Mouse (Mus musculus) cortical plate, adult 2 months (tissue): ENCODE data around the gene Gm10112. TPM values are rescaled to one million over a fixed set of nuclear protein-coding genes. Genes with fewer than 3 reads are reported as not detected.

Experiments used
- H3K27ac ChIP-seq: fragments of 200-500 bp; 2 replicates; pipeline ENCODE4 v1.5.1; 2012; ENCODE audit warnings: low read length, control low read depth, inconsistent platforms; ENCODE audit not compliant: insufficient read depth
- H3K4me1 ChIP-seq: fragments of 200-500 bp; 2 replicates; pipeline ENCODE4 v1.6.1; 2011; ENCODE audit warnings: low read length; ENCODE audit not compliant: control insufficient read depth, insufficient read depth
- H3K4me3 ChIP-seq: fragments of 200-500 bp; 2 replicates; pipeline ENCODE4 v1.5.1; 2011; ENCODE audit warnings: mild to moderate bottlenecking, low read length, control low read depth; ENCODE audit not compliant: insufficient read depth
- CTCF ChIP-seq: fragments of 200-500 bp; IDR thresholded peaks from 2 replicates; pipeline ENCODE4 v1.5.1; 2011; ENCODE audit warnings: mild to moderate bottlenecking, control low read depth, low read length; ENCODE audit not compliant: insufficient read depth; ENCODE audit errors: extremely low read depth
- POLR2A ChIP-seq: fragments of 200-500 bp; IDR thresholded peaks from 2 replicates; pipeline ENCODE4 v1.6.1; 2011; ENCODE audit warnings: mild to moderate bottlenecking, low read length, control low read depth; ENCODE audit not compliant: insufficient read depth; ENCODE audit errors: extremely low read depth
- polyA plus RNA-seq: library from polyadenylated mRNA; depleted of rRNA; stranded (reverse); fragments of >200 nt; gene quantifications from 2 replicates; pipeline ENCODE4 v1.2.3, GENCODE M21; 2012; rRNA removed

Gm10112 gene
- not detected in 2 replicates for polyA plus RNA-seq

GRCm38 (mm10) chrX:111168040-111168439, at the start of gene Gm10112:
Gm10112 (plus strand) TSS chrX:111168340.
- Histone ChIP-seq H3K4me1 (no peaks in the 10 kb centered on the region), H3K4me3 (no peak within 1 kb of the TSS), H3K27ac (no peak within 1 kb of the TSS)
- TF ChIP-seq POLR2A (no peak), CTCF (no peak)

- H3K4me3 ChIP-seq = no peak overlapping the region
- H3K27ac ChIP-seq = no peak overlapping the region
- TF ChIP-seq POLR2A (no peak), CTCF (no peak)
- no peaks in the 10 kb centered on the region for H3K4me1 ChIP-seq
Observed at GRCm38 (mm10) chrX:111189574-111189973, 21.4 kb downstream of the Gm10112 start.

GRCm38 (mm10) chrX:111196376-111196775, 28.2 kb downstream of the Gm10112 start:
- H3K27ac ChIP-seq = no peak overlapping the region
- no peaks in the 10 kb centered on the region for H3K4me1 ChIP-seq
- no peak overlapping the region for H3K4me3 ChIP-seq
- TF ChIP-seq CTCF (0 out of 2 replicates have a peak, but pooled peaks have one; percentile 3), POLR2A (no peak)

- H3K4me3 ChIP-seq = no peak overlapping the region
- TF ChIP-seq CTCF = peak; percentile 26; the same call in 1 of the 2 replicates
- TF ChIP-seq POLR2A = no peak
Observed at GRCm38 (mm10) chrX:111210225-111210624, 42.1 kb downstream of the Gm10112 start.

More at GRCm38 (mm10) chrX:111210225-111210624, 42.1 kb downstream of the Gm10112 start:
- Histone ChIP-seq H3K4me1 (no peaks in the 10 kb centered on the region), H3K27ac (no peak overlapping the region)

Other genes with a start within 250 kb of the Gm10112 start
- gene Cylc1, start 57.9 kb upstream of the Gm10112 start, polyA plus RNA-seq = not detected in 2 replicates